Mouse (Mus musculus) large intestine, adult 2 months (tissue): ENCODE data around the gene Glp2r. TPM values are rescaled to one million over a fixed set of nuclear protein-coding genes. Genes with fewer than 3 reads are reported as not detected.

ENCODE experiments used
- DNase-seq: peaks from one replicate; pipeline ENCODE4 v3.0.0-alpha.2; 2012; ENCODE audit warnings: low read depth, low spot score
- WGBS: fragments of 180-500 bp; shearing (Covaris S2); methylation state at CpG from one replicate; pipeline ENCODE4 v1.1.7; 2018; 5-methylcytosine and 5-hydroxymethylcytosine counted together
- polyA plus RNA-seq: library from polyadenylated mRNA; depleted of rRNA; stranded (reverse); fragments of >200 nt; gene quantifications from 2 replicates; pipeline ENCODE4 v1.2.3, GENCODE M21; 2012

Glp2r gene
- polyA plus RNA-seq, 1 experiment: 1.3 TPM

- WGBS: 67% methylated on average over 13 of the region's 13 CpGs
- DNase-seq: no peak
Measured at GRCm38 (mm10) chr11:67667531-67668332, 103.2 kb downstream of the Glp2r start.

- no peak for DNase-seq
Measured at GRCm38 (mm10) chr11:67666129-67666528, 104.8 kb downstream of the Glp2r start.

GRCm38 (mm10) chr11:67664918-67665317 lies 106.0 kb downstream of the Glp2r start:
- 92% methylated on average over 6 of the region's 6 CpGs for WGBS
- no peak for DNase-seq

More at GRCm38 (mm10) chr11:67666129-67666528, 104.8 kb downstream of the Glp2r start:
- WGBS: 84% methylated on average over 5 of the region's 5 CpGs

GRCm38 (mm10) chr11:67664261-67664660 lies 106.7 kb downstream of the Glp2r start:
- WGBS: 89% methylated on average over 3 of the region's 3 CpGs
- no peak for DNase-seq

GRCm38 (mm10) chr11:67663437-67663836 lies 107.5 kb downstream of the Glp2r start:
- WGBS: 95% methylated on average over 4 of the region's 4 CpGs
- DNase-seq: no peak

GRCm38 (mm10) chr11:67661465-67661864 lies 109.5 kb downstream of the Glp2r start:
- WGBS: 79% methylated on average over 8 of the region's 8 CpGs
- DNase-seq: no peak

GRCm38 (mm10) chr11:67657685-67658382 lies 113.1 kb downstream of the Glp2r start:
- 44% methylated on average over 11 of the region's 11 CpGs for WGBS
- no peak for DNase-seq

- DNase-seq: no peak
- WGBS: 77% methylated on average over 9 of the region's 9 CpGs
Measured at GRCm38 (mm10) chr11:67656811-67657210, 114.1 kb downstream of the Glp2r start.

GRCm38 (mm10) chr11:67656366-67656765 lies 114.6 kb downstream of the Glp2r start:
- DNase-seq: no peak
- 85% methylated on average over 7 of the region's 7 CpGs for WGBS

- WGBS: 79% methylated on average over 17 of the region's 17 CpGs
- no peak for DNase-seq
Measured at GRCm38 (mm10) chr11:67655236-67655959, 115.6 kb downstream of the Glp2r start.

- no peak for DNase-seq
- 92% methylated on average over 4 of the region's 4 CpGs for whole genome bisulfite sequencing
Measured at GRCm38 (mm10) chr11:67654514-67654913, 116.4 kb downstream of the Glp2r start.

GRCm38 (mm10) chr11:67653521-67654090 lies 117.3 kb downstream of the Glp2r start:
- WGBS: 84% methylated on average over 9 of the region's 9 CpGs
- no peak for DNase-seq

GRCm38 (mm10) chr11:67652893-67653255 lies 118.1 kb downstream of the Glp2r start:
- WGBS: 64% methylated on average over 6 of the region's 6 CpGs
- no peak for DNase-seq

- DNase-seq: no peak
- WGBS: 30% methylated on average over 14 of the region's 14 CpGs
Measured at GRCm38 (mm10) chr11:67652194-67652892, 118.6 kb downstream of the Glp2r start.

- no peak for DNase-seq
- whole genome bisulfite sequencing: 78% methylated on average over 6 of the region's 6 CpGs
Measured at GRCm38 (mm10) chr11:67651731-67652130, 119.2 kb downstream of the Glp2r start.

- WGBS: 62% methylated on average over 10 of the region's 10 CpGs
- DNase-seq: no peak
Measured at GRCm38 (mm10) chr11:67649971-67650707, 120.8 kb downstream of the Glp2r start.

- DNase-seq: no peak
- 75% methylated on average over 11 of the region's 11 CpGs for WGBS
Measured at GRCm38 (mm10) chr11:67648651-67649407, 122.1 kb downstream of the Glp2r start.

GRCm38 (mm10) chr11:67647745-67648144 lies 123.2 kb downstream of the Glp2r start:
- peak; percentile 39 for DNase-seq
- 31% methylated on average over 5 of the region's 5 CpGs for WGBS
